Mouse (Mus musculus) G1E (cell line): ENCODE data around the gene Sfn. TPM values are rescaled to one million over a fixed set of nuclear protein-coding genes. Genes with fewer than 3 reads are reported as not detected.

Source experiments
- ATAC-seq: 2 replicates; pipeline ENCODE4 v1.8.0; 2016; ENCODE audit warnings: mild to moderate bottlenecking; ENCODE audit not compliant: insufficient number of reproducible peaks, poor library complexity, low FRiP score, severe bottlenecking; ENCODE audit errors: extremely low read depth
- DNase-seq: peaks from one replicate; pipeline ENCODE4 v3.0.0; 2012; ENCODE audit warnings: low spot score
- H3K27me3 ChIP-seq: 2 replicates; pipeline ENCODE4 v1.6.1; 2012; ENCODE audit warnings: mild to moderate bottlenecking, low read length, inconsistent platforms; ENCODE audit not compliant: insufficient read depth
- H3K36me3 ChIP-seq: replicated peaks from 2 replicates; pipeline ENCODE3; 2012; ENCODE audit warnings: mild to moderate bottlenecking, inconsistent platforms
- H3K4me1 ChIP-seq: 2 replicates; pipeline ENCODE4 v1.6.1; 2012; ENCODE audit warnings: low read depth, low read length, inconsistent platforms, mixed read lengths; ENCODE audit not compliant: insufficient read depth
- H3K4me3 ChIP-seq: 2 replicates; pipeline ENCODE4 v1.5.1; 2012; ENCODE audit warnings: low read depth, mild to moderate bottlenecking, inconsistent platforms, low read length, moderate library complexity, mixed read lengths
- H3K9me3 ChIP-seq: replicated peaks from 2 replicates; pipeline ENCODE4 v1.6.1; 2012; ENCODE audit warnings: inconsistent platforms
- CTCF ChIP-seq: IDR thresholded peaks from 2 replicates; pipeline ENCODE4 v1.5.1; 2012; ENCODE audit warnings: low read depth, low read length, inconsistent platforms, mixed read lengths
- GATA1 ChIP-seq: IDR thresholded peaks from 2 replicates; pipeline ENCODE4 v1.6.1; 2012; ENCODE audit warnings: borderline replicate concordance, low read length, inconsistent platforms, mixed read lengths
- GATA2 ChIP-seq: IDR thresholded peaks from 2 replicates; pipeline ENCODE4 v1.6.1; 2012; ENCODE audit warnings: low read depth, low read length, inconsistent platforms, borderline replicate concordance
- POLR2AphosphoS5 ChIP-seq: IDR thresholded peaks from 2 replicates; pipeline ENCODE4 v1.6.1; 2012; ENCODE audit warnings: low read depth, low read length, inconsistent platforms; ENCODE audit not compliant: insufficient replicate concordance
- TAL1 ChIP-seq: conservative IDR thresholded peaks from 2 replicates; pipeline ENCODE4 v1.6.1; 2012; ENCODE audit warnings: low read depth, low read length, inconsistent platforms, mixed read lengths
- polyA plus RNA-seq: library from polyadenylated mRNA; stranded (reverse); fragments of >175 nt; gene quantifications from 2 replicates; pipeline ENCODE4 v1.2.3, GENCODE M21; 2012
- total RNA-seq, 2 experiments: library from RNA; stranded (forward) in 1 of 2; stranded (reverse) in 1 of 2; fragments of 200-1000 nt in 1 of 2; fragments of >200 nt in 1 of 2; fragmentation: Nextera tagmentation in 1 of 2; gene quantifications; 2 replicates each; pipeline ENCODE4 v1.2.3; 2014 to 2017

Gene Sfn
- total and polyA plus RNA-seq, 3 experiments, result 0.66 to 3.4 (median 1.3) TPM

- DNase-seq (peak; percentile 36), ATAC-seq (no peak)
- H3K27me3 ChIP-seq, result no peaks in the 10 kb centered on the region; the same call in 1 of the 2 replicates
- TF ChIP-seq POLR2AphosphoS5, result no peak
- no peak for TF ChIP-seq GATA1
- no peak for TF ChIP-seq GATA2
- no peak for TF ChIP-seq CTCF
- TF ChIP-seq TAL1, result no peak
- H3K9me3 ChIP-seq, result no peaks in the 10 kb centered on the region
- peaks cover 34% of the 10 kb centered on the region for H3K36me3 ChIP-seq
- peaks cover 21% of the 10 kb centered on the region for H3K4me1 ChIP-seq
- peak overlapping the region; percentile 92 for H3K4me3 ChIP-seq
Observed at GRCm38 (mm10) chr4:133574843-133575202, 27.1 kb downstream of the Sfn start.

GRCm38 (mm10) chr4:133574070-133574842 is 27.7 kb downstream of the Sfn start, which contains the start of gene Gpatch3:
TSS of gene Gpatch3 (plus strand) at chr4:133574745.
- Histone ChIP-seq H3K4me1 (peaks cover 17% of the 10 kb centered on the region), H3K9me3 (no peaks in the 10 kb centered on the region), H3K27me3 (no peaks in the 10 kb centered on the region; the same call in 1 of the 2 replicates), H3K36me3 (peaks cover 28% of the 10 kb centered on the region), H3K4me3 (peak within 1 kb of the TSS; percentile 92)
- TF ChIP-seq GATA1 (no peak), GATA2 (no peak), POLR2AphosphoS5 (no peak), CTCF (no peak), TAL1 (no peak)
- DNase-seq (peak; percentile 88), ATAC-seq (peak; percentile 56; the same call in 1 of the 2 replicates)

GRCm38 (mm10) chr4:133570066-133570466 is 31.9 kb downstream of the Sfn start:
- TF ChIP-seq GATA2, result no peak
- no peak for TF ChIP-seq POLR2AphosphoS5
- TF ChIP-seq GATA1, result no peak
- no peak for TF ChIP-seq CTCF
- TF ChIP-seq TAL1, result no peak
- DNase-seq (no peak), ATAC-seq (no peak)
- Histone ChIP-seq H3K27me3 (no peaks in the 10 kb centered on the region; the same call in 1 of the 2 replicates), H3K36me3 (peaks cover 5% of the 10 kb centered on the region), H3K9me3 (no peaks in the 10 kb centered on the region), H3K4me3 (no peak overlapping the region), H3K4me1 (peaks cover 9% of the 10 kb centered on the region)

GRCm38 (mm10) chr4:133569291-133570065 is 32.5 kb downstream of the Sfn start:
- H3K4me3 ChIP-seq, result no peak overlapping the region
- ATAC-seq (no peak), DNase-seq (no peak)
- peaks cover 1% of the 10 kb centered on the region; the same call in 1 of the 2 replicates for H3K9me3 ChIP-seq
- no peaks in the 10 kb centered on the region; the same call in 1 of the 2 replicates for H3K27me3 ChIP-seq
- TF ChIP-seq GATA2 (no peak), GATA1 (no peak), TAL1 (no peak), CTCF (no peak), POLR2AphosphoS5 (no peak)
- H3K4me1 ChIP-seq, result peaks cover 9% of the 10 kb centered on the region
- peaks cover 5% of the 10 kb centered on the region for H3K36me3 ChIP-seq

GRCm38 (mm10) chr4:133567251-133567650 is 34.7 kb downstream of the Sfn start:
- Histone ChIP-seq H3K27me3 (peaks cover 4% of the 10 kb centered on the region; the same call in 1 of the 2 replicates), H3K4me1 (0 out of 2 replicates have a peak, but pooled peaks cover 3% of the 10 kb centered on the region), H3K36me3 (no peaks in the 10 kb centered on the region), H3K9me3 (peaks cover 2% of the 10 kb centered on the region; the same call in 1 of the 2 replicates), H3K4me3 (no peak overlapping the region)
- ATAC-seq, result no peak
- DNase-seq, result no peak
- no peak for TF ChIP-seq POLR2AphosphoS5
- TF ChIP-seq CTCF, result no peak
- TF ChIP-seq GATA2, result no peak

GRCm38 (mm10) chr4:133563123-133563571 is 38.8 kb downstream of the Sfn start:
- Histone ChIP-seq H3K36me3 (no peaks in the 10 kb centered on the region), H3K4me3 (no peak overlapping the region), H3K9me3 (peaks cover 2% of the 10 kb centered on the region; the same call in 1 of the 2 replicates), H3K4me1 (0 out of 2 replicates have a peak, but pooled peaks cover 3% of the 10 kb centered on the region), H3K27me3 (peaks cover 20% of the 10 kb centered on the region)
- no peak for ATAC-seq
- no peak for TF ChIP-seq CTCF
- no peak for TF ChIP-seq GATA1
- DNase-seq, result no peak
